Mouse (Mus musculus) lung, postnatal 0 days (tissue): ENCODE results near the gene Dkc1. TPM values are rescaled to one million over a fixed set of nuclear protein-coding genes. Genes with fewer than 3 reads are reported as not detected.
A peak's percentile ranks its signal among the peaks of the same experiment; 100 is the strongest.

Source experiments
- ATAC-seq: fragments of 200-750 bp; cut with Nextera tagmentation; 2 replicates; pipeline ENCODE4 v1.8.0; 2017; ENCODE audit warnings: moderate library complexity
- DNase-seq: peaks from one replicate; pipeline ENCODE4 v3.0.0-alpha.2; 2016; ENCODE audit warnings: low spot score
- H3K27ac ChIP-seq: fragments of 300-500 bp; sonication (generic); 2 replicates; pipeline ENCODE4 v1.5.1; 2014; ENCODE audit warnings: antibody characterized with exemption, mild to moderate bottlenecking, low read length, mixed read lengths
- H3K27me3 ChIP-seq: fragments of 300-500 bp; sonication (generic); replicated peaks from 2 replicates; pipeline ENCODE4 v1.6.1; 2014; ENCODE audit warnings: low read length, mixed read lengths; ENCODE audit not compliant: insufficient read depth
- H3K36me3 ChIP-seq: fragments of 300-500 bp; sonication (generic); 2 replicates; pipeline ENCODE4 v1.6.1; 2014; ENCODE audit warnings: low read length, mixed read lengths; ENCODE audit not compliant: insufficient read depth
- H3K4me1 ChIP-seq: fragments of 300-500 bp; sonication (generic); 2 replicates; pipeline ENCODE4 v1.6.1; 2014; ENCODE audit warnings: antibody characterized with exemption, low read depth, low read length, mixed read lengths; ENCODE audit not compliant: insufficient read depth
- H3K4me2 ChIP-seq: fragments of 300-500 bp; sonication (generic); replicated peaks from 2 replicates; pipeline ENCODE4 v1.6.1; 2014; ENCODE audit warnings: low read depth, mild to moderate bottlenecking, low read length, moderate library complexity, mixed read lengths
- H3K4me3 ChIP-seq: fragments of 300-500 bp; sonication (generic); 2 replicates; pipeline ENCODE4 v1.5.1; 2014; ENCODE audit warnings: low read depth, low read length
- H3K9ac ChIP-seq: fragments of 300-500 bp; sonication (generic); replicated peaks from 2 replicates; pipeline ENCODE4 v1.6.1; 2014; ENCODE audit warnings: low read depth, mild to moderate bottlenecking
- H3K9me3 ChIP-seq: fragments of 300-500 bp; sonication (generic); 2 replicates; pipeline ENCODE4 v1.6.1; 2016; ENCODE audit warnings: low read length, mixed read lengths
- CTCF ChIP-seq: IDR thresholded peaks from 2 replicates; pipeline ENCODE4 v1.5.1; 2016; ENCODE audit warnings: antibody characterized with exemption, mild to moderate bottlenecking
- EP300 ChIP-seq: IDR thresholded peaks from 2 replicates; pipeline ENCODE4 v1.6.1; 2016; ENCODE audit warnings: antibody characterized with exemption, mild to moderate bottlenecking, control low read depth
- WGBS: fragments of 180-500 bp; shearing (Covaris S2); extraction: QIAGEN DNeasy Blood & Tissue Kit; methylation state at CpG from one replicate; pipeline ENCODE4 v1.1.7; 2014; 5-methylcytosine and 5-hydroxymethylcytosine counted together
- polyA plus RNA-seq: library from polyadenylated mRNA; unstranded; fragments of >200 nt; fragmentation: Nextera tagmentation; extraction: Ambion mirVana; gene quantifications from 2 replicates; pipeline ENCODE4 v1.2.1, GENCODE M21; 2015

The Dkc1 gene
- polyA plus RNA-seq, 1 experiment from 2014 or later, result 28.8 TPM

- Histone ChIP-seq H3K4me3 (peak overlapping the region; percentile 43), H3K36me3 (no peaks in the 10 kb centered on the region), H3K27me3 (no peaks in the 10 kb centered on the region), H3K4me1 (no peaks in the 10 kb centered on the region), H3K9ac (peak overlapping the region; percentile 26; the same call in 1 of the 2 replicates), H3K4me2 (peak overlapping the region; percentile 54), H3K9me3 (no peaks in the 10 kb centered on the region), H3K27ac (peak overlapping the region; percentile 62; the same call in 1 of the 2 replicates)
- no peak for TF ChIP-seq CTCF
- TF ChIP-seq EP300, result no peak
- ATAC-seq, result peak; percentile 50
- peak; percentile 46 for DNase-seq
- 11% methylated on average over 23 of the region's 26 CpGs for WGBS
Measured at GRCm38 (mm10) chrX:75083982-75084773, 11.5 kb upstream of the Dkc1 start.

GRCm38 (mm10) chrX:75084774-75085508 lies 10.7 kb upstream of the Dkc1 start, which contains the start of gene Gab3:
Gab3 (minus strand) TSS chrX:75085458.
- peak within 1 kb of the TSS; percentile 26; the same call in 1 of the 2 replicates for H3K9ac ChIP-seq
- ATAC-seq, result peak; percentile 92
- WGBS, result 8% methylated on average over 7 of the region's 17 CpGs
- peak; percentile 59 for DNase-seq
- no peaks in the 10 kb centered on the region for H3K36me3 ChIP-seq
- H3K4me3 ChIP-seq, result peak within 1 kb of the TSS; percentile 43
- H3K4me2 ChIP-seq, result peak within 1 kb of the TSS; percentile 54
- H3K9me3 ChIP-seq, result no peaks in the 10 kb centered on the region
- TF ChIP-seq EP300 (no peak), CTCF (no peak)
- peak within 1 kb of the TSS; percentile 62; the same call in 1 of the 2 replicates for H3K27ac ChIP-seq
- H3K27me3 ChIP-seq, result no peaks in the 10 kb centered on the region
- no peaks in the 10 kb centered on the region for H3K4me1 ChIP-seq

- Histone ChIP-seq H3K9ac (no peak overlapping the region), H3K36me3 (no peaks in the 10 kb centered on the region)
- 25% methylated on average over 1 of the region's 1 CpGs for WGBS
Measured at GRCm38 (mm10) chrX:75085654-75086053, 10.0 kb upstream of the Dkc1 start.

GRCm38 (mm10) chrX:75096163-75096770 lies 613 bp downstream of the Dkc1 start:
- H3K27ac ChIP-seq, result peak overlapping the region; percentile 59
- no peaks in the 10 kb centered on the region for H3K4me1 ChIP-seq
- no peak for ATAC-seq
- no peaks in the 10 kb centered on the region for H3K36me3 ChIP-seq
- no peaks in the 10 kb centered on the region for H3K27me3 ChIP-seq
- DNase-seq, result peak; percentile 7
- H3K9ac ChIP-seq, result 0 out of 2 replicates have a peak overlapping the region, but pooled peaks have one; percentile 19
- WGBS, result 12% methylated on average over 23 of the region's 23 CpGs
- peak overlapping the region; percentile 56 for H3K4me2 ChIP-seq
- peak overlapping the region; percentile 47 for H3K4me3 ChIP-seq
- no peaks in the 10 kb centered on the region for H3K9me3 ChIP-seq
- TF ChIP-seq CTCF, result no peak
- TF ChIP-seq EP300, result no peak

More at GRCm38 (mm10) chrX:75085654-75086053, 10.0 kb upstream of the Dkc1 start:
- ATAC-seq, result no peak
- no peak overlapping the region for H3K27ac ChIP-seq
- no peak overlapping the region for H3K4me3 ChIP-seq
- no peak overlapping the region for H3K4me2 ChIP-seq
- DNase-seq, result no peak
- H3K9me3 ChIP-seq, result no peaks in the 10 kb centered on the region
- H3K27me3 ChIP-seq, result no peaks in the 10 kb centered on the region
- TF ChIP-seq EP300 (no peak), CTCF (peak; percentile 27)
- H3K4me1 ChIP-seq, result no peaks in the 10 kb centered on the region

GRCm38 (mm10) chrX:75098799-75099198 lies 3.1 kb downstream of the Dkc1 start:
- no peak for DNase-seq
- Histone ChIP-seq H3K9me3 (no peaks in the 10 kb centered on the region), H3K4me3 (no peak overlapping the region), H3K27ac (no peak overlapping the region), H3K4me1 (no peaks in the 10 kb centered on the region), H3K9ac (no peak overlapping the region), H3K4me2 (no peak overlapping the region), H3K27me3 (no peaks in the 10 kb centered on the region), H3K36me3 (no peaks in the 10 kb centered on the region)
- no peak for TF ChIP-seq EP300
- no peak for TF ChIP-seq CTCF
- no peak for ATAC-seq
- whole genome bisulfite sequencing, result 84% methylated on average over 8 of the region's 8 CpGs

GRCm38 (mm10) chrX:75102293-75102692 lies 6.6 kb downstream of the Dkc1 start:
- Histone ChIP-seq H3K4me1 (no peaks in the 10 kb centered on the region), H3K9me3 (no peaks in the 10 kb centered on the region), H3K9ac (no peak overlapping the region), H3K4me3 (no peak overlapping the region), H3K27ac (no peak overlapping the region), H3K36me3 (no peaks in the 10 kb centered on the region), H3K4me2 (no peak overlapping the region), H3K27me3 (no peaks in the 10 kb centered on the region)
- no peak for DNase-seq
- 79% methylated on average over 6 of the region's 6 CpGs for WGBS
- ATAC-seq, result no peak
- TF ChIP-seq CTCF (no peak), EP300 (no peak)
